Mouse (Mus musculus): ENCODE results near the gene Wfdc9.
A peak's percentile ranks its signal among the peaks of the same experiment; 100 is the strongest.

Wfdc9 gene

GRCm38 (mm10) chr2:164656483-164656882, at the start of gene Wfdc9:
Gene Wfdc9 (minus strand): TSS chr2:164656583.
- no peak for DNase-seq

GRCm38 (mm10) chr2:164705991-164706390, 49.6 kb upstream of the Wfdc9 start:
- DNase-seq, result no peak

GRCm38 (mm10) chr2:164705328-164705727, 48.9 kb upstream of the Wfdc9 start:
- no peak for DNase-seq

- no peak for DNase-seq
Observed at GRCm38 (mm10) chr2:164704235-164704634, 47.9 kb upstream of the Wfdc9 start.

GRCm38 (mm10) chr2:164701761-164702160, 45.4 kb upstream of the Wfdc9 start:
- DNase-seq, result no peak

GRCm38 (mm10) chr2:164700959-164701358, 44.6 kb upstream of the Wfdc9 start:
- no peak for DNase-seq

GRCm38 (mm10) chr2:164698201-164698600, 41.8 kb upstream of the Wfdc9 start, which contains the start of gene Spint4:
Gene Spint4 (plus strand): TSS chr2:164698501.
- DNase-seq, result no peak

GRCm38 (mm10) chr2:164684807-164685206, 28.4 kb upstream of the Wfdc9 start, which contains the start of gene Wfdc13:
Gene Wfdc13 (plus strand): TSS chr2:164685107.
- no peak for DNase-seq

- DNase-seq, result peak; percentile 34
Observed at GRCm38 (mm10) chr2:164679906-164680305, 23.5 kb upstream of the Wfdc9 start.

- peak; percentile 92 for DNase-seq
Observed at GRCm38 (mm10) chr2:164678848-164679625, 22.7 kb upstream of the Wfdc9 start.

- no peak for DNase-seq
Observed at GRCm38 (mm10) chr2:164676916-164677685, 20.7 kb upstream of the Wfdc9 start.

GRCm38 (mm10) chr2:164676103-164676502, 19.7 kb upstream of the Wfdc9 start:
- DNase-seq, result no peak

GRCm38 (mm10) chr2:164673987-164674386, 17.6 kb upstream of the Wfdc9 start, which contains the start of gene Wfdc11:
Gene Wfdc11 (minus strand): TSS chr2:164674087.
- DNase-seq, result no peak

GRCm38 (mm10) chr2:164670938-164671337, 14.6 kb upstream of the Wfdc9 start:
- DNase-seq, result no peak

- DNase-seq, result no peak
Observed at GRCm38 (mm10) chr2:164670261-164670660, 13.9 kb upstream of the Wfdc9 start.

GRCm38 (mm10) chr2:164664851-164665250, 8.5 kb upstream of the Wfdc9 start:
- DNase-seq, result no peak

GRCm38 (mm10) chr2:164655858-164656257, 525 bp downstream of the Wfdc9 start, which contains the start of gene Wfdc10:
Gene Wfdc10 (plus strand): TSS chr2:164656046.
- DNase-seq, result peak; percentile 70

GRCm38 (mm10) chr2:164641881-164642673, 14.3 kb downstream of the Wfdc9 start:
- DNase-seq, result no peak

GRCm38 (mm10) chr2:164641129-164641528, 15.3 kb downstream of the Wfdc9 start:
- no peak for DNase-seq

- no peak for DNase-seq
Observed at GRCm38 (mm10) chr2:164638696-164639095, 17.7 kb downstream of the Wfdc9 start, which contains the start of gene Wfdc16. Gene Wfdc16 (minus strand): TSS chr2:164638796.

GRCm38 (mm10) chr2:164635266-164635665, 21.1 kb downstream of the Wfdc9 start:
- peak; percentile 7 for DNase-seq

GRCm38 (mm10) chr2:164621775-164622174, 34.6 kb downstream of the Wfdc9 start:
- DNase-seq, result no peak

- no peak for DNase-seq
Observed at GRCm38 (mm10) chr2:164619050-164619449, 37.3 kb downstream of the Wfdc9 start.
